Mouse (Mus musculus): ENCODE results near the gene Aoah.

Gene Aoah

GRCm38 (mm10) chr13:20793901-20794300 is at the start of gene Aoah:
TSS of gene Aoah (plus strand) at chr13:20794113.
- peak in 1 of 2 experiments; percentile 15 for DNase-seq (ENCODE audit: low spot score in 2 of 2)

- no peak for DNase-seq (ENCODE audit: low spot score in 2 of 2)
Measured at GRCm38 (mm10) chr13:20754843-20755242, 39.1 kb upstream of the Aoah start.

GRCm38 (mm10) chr13:20783648-20784047 is 10.3 kb upstream of the Aoah start:
- DNase-seq (ENCODE audit: low spot score in 2 of 2): no peak

- DNase-seq (ENCODE audit: low spot score in 2 of 2): no peak
Measured at GRCm38 (mm10) chr13:20784060-20784459, 9.9 kb upstream of the Aoah start.

GRCm38 (mm10) chr13:20785960-20786359 is 8.0 kb upstream of the Aoah start:
- no peak for DNase-seq (ENCODE audit: low spot score in 2 of 2)

- no peak for DNase-seq (ENCODE audit: low spot score in 2 of 2)
Measured at GRCm38 (mm10) chr13:20786825-20787245, 7.1 kb upstream of the Aoah start.

- DNase-seq (ENCODE audit: low spot score in 2 of 2): no peak
Measured at GRCm38 (mm10) chr13:20787952-20788351, 6.0 kb upstream of the Aoah start.

GRCm38 (mm10) chr13:20796651-20797050 is 2.7 kb downstream of the Aoah start:
- DNase-seq (ENCODE audit: low spot score in 2 of 2): no peak

GRCm38 (mm10) chr13:20798536-20798935 is 4.6 kb downstream of the Aoah start:
- no peak for DNase-seq (ENCODE audit: low spot score in 2 of 2)

- DNase-seq (ENCODE audit: low spot score in 2 of 2): no peak
Measured at GRCm38 (mm10) chr13:20799772-20800171, 5.9 kb downstream of the Aoah start.

- DNase-seq (ENCODE audit: low spot score in 2 of 2): peak in 1 of 2 experiments; percentile 40
Measured at GRCm38 (mm10) chr13:20800569-20800968, 6.7 kb downstream of the Aoah start.

GRCm38 (mm10) chr13:20811782-20812406 is 18.0 kb downstream of the Aoah start:
- DNase-seq (ENCODE audit: low spot score in 2 of 2): no peak

- DNase-seq (ENCODE audit: low spot score in 2 of 2): no peak
Measured at GRCm38 (mm10) chr13:20816385-20816784, 22.5 kb downstream of the Aoah start.

GRCm38 (mm10) chr13:20820712-20821328 is 26.9 kb downstream of the Aoah start:
- DNase-seq (ENCODE audit: low spot score in 2 of 2): no peak

- no peak for DNase-seq (ENCODE audit: low spot score in 2 of 2)
Measured at GRCm38 (mm10) chr13:20828728-20829127, 34.8 kb downstream of the Aoah start.

- DNase-seq (ENCODE audit: low spot score in 2 of 2): no peak
Measured at GRCm38 (mm10) chr13:20829181-20829900, 35.4 kb downstream of the Aoah start.

GRCm38 (mm10) chr13:20855893-20856292 is 62.0 kb downstream of the Aoah start:
- DNase-seq (ENCODE audit: low spot score in 2 of 2): no peak

GRCm38 (mm10) chr13:20899372-20899771 is 105.5 kb downstream of the Aoah start:
- DNase-seq (ENCODE audit: low spot score in 2 of 2): no peak

GRCm38 (mm10) chr13:20900396-20900971 is 106.6 kb downstream of the Aoah start:
- no peak for DNase-seq (ENCODE audit: low spot score in 2 of 2)

GRCm38 (mm10) chr13:20900972-20901457 is 107.1 kb downstream of the Aoah start:
- no peak for DNase-seq (ENCODE audit: low spot score in 2 of 2)

- DNase-seq (ENCODE audit: low spot score in 2 of 2): no peak
Measured at GRCm38 (mm10) chr13:20901634-20902135, 107.8 kb downstream of the Aoah start.

GRCm38 (mm10) chr13:20904118-20904517 is 110.2 kb downstream of the Aoah start:
- no peak for DNase-seq (ENCODE audit: low spot score in 2 of 2)

Data from spleen, postnatal 4 days (tissue).